Mouse (Mus musculus) frontal cortex, postnatal 25 days (tissue): Measurements from ENCODE around the gene Tph1.

Source experiments
- DNase-seq, 2 experiments: peaks; one replicate each; pipeline ENCODE4 v3.0.0; 2022; ENCODE audit warnings: low spot score in 2 of 2

Gene Tph1

DNA sequence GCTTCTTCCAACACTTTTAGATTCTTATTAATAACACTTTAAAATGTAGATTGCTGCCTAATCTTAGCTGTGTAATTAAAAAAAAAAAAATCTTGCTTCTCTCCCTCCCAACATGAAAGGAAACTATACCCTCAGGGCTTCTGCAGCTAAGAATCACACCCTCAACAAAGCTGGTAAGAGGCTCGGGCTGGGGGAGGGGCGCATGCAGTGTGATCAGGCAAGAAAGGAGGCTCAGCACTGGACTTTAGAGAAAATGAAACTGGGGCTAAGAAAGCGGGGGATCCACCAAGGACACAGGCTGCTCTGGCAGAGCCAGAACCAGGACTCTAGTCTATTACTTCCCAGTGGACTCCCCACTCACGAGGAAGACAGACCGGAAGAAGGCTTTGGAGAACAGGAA, 71.2 kb downstream of the Tph1 start:
- DNase-seq: no peak

DNA sequence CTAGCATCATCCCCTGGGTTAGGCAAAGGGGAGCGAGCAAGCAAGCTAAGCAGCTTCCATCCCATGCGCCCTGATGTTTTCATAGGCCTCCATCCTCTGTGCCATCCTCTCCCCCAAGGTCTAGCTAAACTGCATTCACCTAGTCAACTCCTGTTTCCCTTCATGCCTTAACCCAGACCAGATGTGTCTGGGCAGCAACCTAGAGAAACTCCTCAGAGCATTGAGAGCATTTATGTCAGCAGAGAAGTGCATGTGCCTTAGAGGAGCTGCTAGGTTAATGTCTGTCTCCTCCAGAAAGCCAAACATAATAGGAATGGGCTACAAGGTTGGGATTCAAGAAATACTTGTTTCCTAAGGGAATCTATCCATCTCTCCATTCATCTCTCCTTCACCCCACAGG, 75.3 kb downstream of the Tph1 start:
- no peak for DNase-seq
